Mouse (Mus musculus) mature B cell (primary cell): Measurements from ENCODE around the gene Ddx43.

Experiments used
- in situ Hi-C: fragments of 300-500 bp; cut with MboI; formaldehyde crosslinking; loops from 2 replicates; pipeline ENCODE4 v1.14.3; 2019

Ddx43 gene

DNA sequence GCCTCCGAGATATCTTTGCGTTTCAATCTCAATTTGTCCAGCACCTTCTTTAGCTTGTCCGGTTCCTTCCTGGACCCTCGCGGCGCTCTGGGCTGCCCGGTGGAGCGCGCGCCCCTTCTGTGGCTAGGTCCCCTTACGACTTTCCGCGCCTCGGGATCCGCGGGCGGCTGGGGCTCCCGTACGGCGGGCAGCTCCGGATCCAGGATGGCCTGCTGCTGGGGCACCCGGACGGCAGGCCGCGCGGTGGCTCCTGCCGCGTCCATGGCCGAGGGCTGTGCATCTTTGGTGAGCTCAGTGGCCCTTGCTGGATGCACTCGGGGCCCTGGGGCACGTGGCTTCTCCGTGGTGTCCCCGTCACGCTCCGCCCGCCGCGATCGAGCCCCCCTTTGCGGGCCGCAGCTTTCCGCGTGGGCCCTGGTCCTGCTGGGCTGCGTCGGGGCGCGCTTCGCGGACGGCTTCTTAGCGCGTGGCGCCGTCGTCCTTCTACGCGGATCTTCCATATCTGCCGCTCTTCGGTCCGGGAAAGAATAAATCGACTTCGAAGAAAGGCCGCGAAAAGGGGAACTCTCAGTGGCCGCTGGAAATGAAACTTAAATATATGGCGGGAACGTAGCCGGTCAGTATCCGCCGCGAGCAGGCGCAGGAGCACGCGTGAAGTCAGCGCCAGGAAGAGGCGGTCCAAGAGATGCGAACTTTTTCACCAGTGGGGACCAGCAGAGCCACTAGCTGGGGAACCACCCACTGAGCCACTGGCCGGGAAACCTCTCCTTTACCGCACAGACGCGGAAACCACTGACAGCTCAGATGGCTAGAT, 47.2 kb downstream of the Ddx43 start, which contains the start of gene Cgas:
TSS of gene Cgas (minus strand) at position 659 of the 814 bp plus-strand sequence.
- in situ Hi-C loops, result no loop called here

GRCm38 (mm10) chr9:78447606-78447972, 52.0 kb downstream of the Ddx43 start:
- in situ Hi-C loops, result no loop called here

DNA sequence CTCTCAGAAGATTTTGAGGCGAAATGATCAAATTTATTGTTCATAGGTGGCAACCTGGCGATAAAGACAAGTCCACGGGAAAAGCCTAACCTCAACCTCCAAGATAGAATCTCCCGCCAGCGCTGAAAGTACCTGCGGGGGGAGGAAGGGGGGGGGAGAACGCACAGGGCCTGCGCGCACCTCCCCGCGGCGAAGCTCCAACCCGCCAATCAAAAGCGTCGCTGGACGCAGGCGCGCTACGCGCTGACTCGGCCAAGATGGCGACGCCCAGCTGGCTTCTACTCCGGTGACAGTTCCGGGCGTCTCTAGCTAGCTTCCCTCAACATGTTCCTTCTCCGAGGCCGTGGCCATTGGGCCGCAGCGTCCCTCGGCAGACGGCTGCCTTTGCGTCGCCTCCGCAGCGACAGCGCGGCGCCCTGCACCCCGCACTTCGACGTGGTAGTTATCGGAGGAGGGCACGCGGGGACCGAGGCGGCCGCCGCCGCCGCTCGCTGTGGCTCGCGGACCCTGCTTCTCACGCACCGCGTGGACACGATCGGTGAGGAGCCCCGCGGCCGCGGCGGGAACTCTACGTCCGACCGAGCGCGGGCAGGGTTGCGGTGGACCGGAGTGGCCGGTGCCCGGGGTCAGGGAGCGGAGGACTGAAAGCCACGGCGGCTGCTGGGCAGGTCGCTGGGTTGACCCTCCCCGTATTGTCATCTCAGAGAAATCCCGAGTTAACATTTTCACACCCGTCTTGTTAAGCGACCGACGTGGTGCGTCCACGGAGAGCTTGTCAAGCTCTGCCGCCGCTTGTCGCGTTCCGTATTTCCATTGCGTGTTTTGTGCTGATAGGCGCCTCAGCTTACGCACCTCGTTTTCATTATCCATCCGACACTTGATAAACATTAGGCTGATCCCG, 52.6 kb downstream of the Ddx43 start, which contains the start of the genes Mto1 and Gm17324:
TSS of gene Mto1 (plus strand) at position 236 of the 901 bp plus-strand sequence.
TSS of gene Gm17324 (minus strand) at position 814 of the 901 bp plus-strand sequence.
- in situ Hi-C loops, result no loop called here

GRCm38 (mm10) chr9:78450404-78450803, 54.8 kb downstream of the Ddx43 start:
- in situ Hi-C loops, result no loop called here

- in situ Hi-C loops, result no loop called here
These were observed 55.8 kb downstream of the Ddx43 start for GRCm38 (mm10) chr9:78451382-78451781.

- in situ Hi-C loops, result no loop called here
These were observed 61.4 kb downstream of the Ddx43 start for GRCm38 (mm10) chr9:78457026-78457425.

GRCm38 (mm10) chr9:78463337-78463736, 67.8 kb downstream of the Ddx43 start:
- in situ Hi-C loops, result no loop called here

- in situ Hi-C loops, result no loop called here
These were observed 70.1 kb downstream of the Ddx43 start for GRCm38 (mm10) chr9:78465725-78466124.
